Mouse (Mus musculus): ENCODE results near the gene Myzap. TPM values are rescaled to one million over a fixed set of nuclear protein-coding genes. Genes with fewer than 3 reads are reported as not detected.
"Not testable (repeated sequence)": the region's sequence is repeated elsewhere in the genome, so short reads cannot be mapped to it uniquely, and the experiment has no call there.

Gene Myzap
- polyA plus RNA-seq, 1 experiment from 2014 or later: 6.7 TPM

DNA sequence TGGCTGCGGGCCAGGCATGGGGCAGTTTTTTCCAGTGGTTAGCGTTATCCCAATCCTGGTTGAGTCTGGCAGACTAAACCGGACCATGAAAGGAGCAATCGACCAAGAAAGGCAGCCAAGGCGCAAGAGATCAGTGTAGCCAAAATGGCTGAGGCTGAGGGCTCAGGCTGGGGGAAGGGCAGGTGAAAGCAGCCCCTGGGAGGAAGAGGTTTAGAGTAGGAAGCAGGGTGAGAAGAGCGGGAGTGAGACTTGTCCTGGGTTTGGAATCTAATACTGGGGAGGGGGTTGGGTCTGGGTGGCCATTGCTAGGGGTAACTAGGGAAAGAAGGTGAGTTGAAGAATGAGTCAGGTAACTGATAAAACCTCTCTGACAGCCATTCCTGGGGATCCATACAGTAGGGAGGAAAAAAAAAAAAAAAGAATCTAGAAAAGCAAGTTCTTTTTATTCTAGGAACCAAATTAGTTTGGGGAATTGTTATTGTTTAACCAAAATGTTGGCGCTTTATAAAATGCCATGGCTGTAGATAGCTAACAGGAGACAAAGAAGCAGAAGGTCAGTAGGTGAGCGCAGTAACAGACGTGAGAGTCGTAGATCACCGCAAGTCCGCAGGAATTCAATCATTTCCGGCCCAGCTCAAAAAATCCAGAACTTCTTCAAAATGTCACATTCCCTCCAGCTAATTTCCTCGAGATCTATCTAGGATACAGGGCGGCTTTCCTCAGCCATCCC, 99.7 kb downstream of the Myzap start:
- no peak overlapping the region for H3K27ac ChIP-seq (replicated peaks)
- no peak overlapping the region for H3K4me2 ChIP-seq
- peaks cover 6% of the 10 kb centered on the region; the same call in 1 of the 2 replicates for H3K4me1 ChIP-seq (replicated peaks)
- H3K27me3 ChIP-seq: peaks cover 7% of the 10 kb centered on the region; the same call in 1 of the 2 replicates
- H3K9me3 ChIP-seq: no peaks in the 10 kb centered on the region
- H3K4me3 ChIP-seq: no peak overlapping the region
- ATAC-seq (ENCODE audit: low read depth): no peak
- WGBS: 70% methylated on average over 15 of the region's 15 CpGs
- H3K9ac ChIP-seq: no peak overlapping the region
- H3K36me3 ChIP-seq: no peaks in the 10 kb centered on the region

DNA sequence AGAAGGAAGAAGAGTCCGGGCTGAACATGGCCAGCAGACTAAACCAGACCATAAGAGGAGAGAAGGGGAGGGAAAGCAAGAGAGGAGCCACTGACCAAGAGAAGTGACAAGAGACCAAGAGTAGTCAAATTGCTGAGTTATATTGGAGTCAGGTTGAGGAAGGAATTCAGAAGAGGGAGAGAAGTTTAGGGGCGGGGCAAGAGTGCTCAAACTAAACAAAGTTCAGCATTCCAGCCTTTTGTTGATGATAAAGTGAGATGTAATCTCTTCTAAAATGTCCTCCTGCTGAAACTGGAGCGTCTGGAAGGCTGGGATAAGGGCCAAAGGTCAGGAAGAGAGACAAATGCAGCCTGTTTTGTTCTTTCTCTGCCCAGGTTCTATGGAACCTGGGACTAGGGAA, 102.1 kb downstream of the Myzap start:
- no peaks in the 10 kb centered on the region for H3K36me3 ChIP-seq
- H3K27me3 ChIP-seq: peaks cover 9% of the 10 kb centered on the region; the same call in 1 of the 2 replicates
- H3K4me2 ChIP-seq: no peak overlapping the region
- no peak overlapping the region for H3K27ac ChIP-seq (replicated peaks)
- 48% methylated on average over 3 of the region's 3 CpGs for WGBS
- no peak overlapping the region for H3K4me3 ChIP-seq
- H3K4me1 ChIP-seq (replicated peaks): peaks cover 9% of the 10 kb centered on the region
- ATAC-seq (ENCODE audit: low read depth): no peak
- H3K9ac ChIP-seq: no peak overlapping the region
- H3K9me3 ChIP-seq: no peaks in the 10 kb centered on the region

DNA sequence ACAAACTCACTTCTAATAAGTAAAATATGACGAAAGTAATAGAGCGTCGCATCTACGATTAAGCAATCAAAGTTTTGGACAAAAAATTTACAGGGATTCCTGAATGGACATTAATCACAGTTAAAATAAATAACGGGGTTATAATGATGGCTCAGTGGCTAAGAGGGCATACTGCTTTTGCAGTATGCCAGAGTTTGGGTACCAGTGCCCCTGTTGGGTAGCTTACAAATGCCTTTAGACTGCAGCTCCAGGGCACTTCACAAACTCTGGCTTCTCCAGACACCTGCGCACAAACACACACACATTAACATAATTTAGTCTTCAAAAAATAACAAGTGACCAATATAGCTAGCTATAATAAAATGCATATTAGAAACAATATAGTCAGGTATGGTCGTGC, 106.0 kb downstream of the Myzap start:
- Histone ChIP-seq H3K4me2 (peak overlapping the region; percentile 47), H3K36me3 (peaks cover 25% of the 10 kb centered on the region), H3K9me3 (no peaks in the 10 kb centered on the region), H3K27me3 (peaks cover 9% of the 10 kb centered on the region; the same call in 1 of the 2 replicates), H3K4me1 (replicated peaks) (peaks cover 23% of the 10 kb centered on the region), H3K27ac (replicated peaks) (peak overlapping the region; percentile 94; the same call in 1 of the 2 replicates), H3K9ac (peak overlapping the region; percentile 98; the same call in 1 of the 2 replicates), H3K4me3 (peak overlapping the region; percentile 99)
- 40% methylated on average over 7 of the region's 7 CpGs for WGBS
- ATAC-seq (ENCODE audit: low read depth): peak; percentile 48; the same call in 1 of the 2 replicates

DNA sequence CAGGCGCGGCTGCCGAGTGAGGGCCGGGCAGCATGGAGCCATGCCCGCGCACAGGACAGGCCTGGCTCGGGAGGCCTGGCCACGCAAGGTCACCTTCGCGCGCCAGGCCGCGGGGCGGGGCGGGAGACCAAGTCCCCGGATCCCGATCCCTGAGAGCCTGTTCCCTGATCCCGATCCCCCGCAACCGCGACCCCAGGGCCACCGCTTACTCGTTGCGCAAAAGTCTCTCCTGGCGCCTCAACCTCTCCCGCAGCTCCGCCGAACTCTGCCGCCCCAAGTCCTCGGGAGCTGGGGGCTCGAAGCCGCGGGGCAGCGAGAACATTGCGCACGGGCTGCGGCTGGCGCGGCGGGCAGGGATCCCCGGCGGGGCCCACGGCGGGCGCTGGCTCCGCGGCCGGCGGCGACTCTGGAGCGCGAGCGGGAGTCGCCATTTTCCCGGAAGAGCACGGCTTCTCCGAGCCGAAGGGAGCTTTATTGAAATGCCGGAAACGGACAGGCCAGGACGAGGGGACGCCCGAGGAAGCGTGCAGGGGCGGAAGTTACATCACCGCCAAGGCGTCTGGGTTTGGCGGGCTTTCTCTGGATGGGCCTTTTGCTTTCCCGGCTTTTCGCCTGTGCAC, 106.6 kb downstream of the Myzap start, which contains the start of gene Polr2m:
Gene Polr2m (minus strand): TSS at position 461 of the 620 bp plus-strand sequence.
- peak within 1 kb of the TSS; percentile 82 for H3K4me2 ChIP-seq
- ATAC-seq (ENCODE audit: low read depth): peak; percentile 98
- peak within 1 kb of the TSS; percentile 94 for H3K27ac ChIP-seq (replicated peaks)
- H3K4me1 ChIP-seq (replicated peaks): peaks cover 23% of the 10 kb centered on the region
- peak within 1 kb of the TSS; percentile 99 for H3K4me3 ChIP-seq
- WGBS: under 1% methylated on average over 70 of the region's 70 CpGs
- H3K27me3 ChIP-seq: peaks cover 9% of the 10 kb centered on the region; the same call in 1 of the 2 replicates
- no peaks in the 10 kb centered on the region for H3K9me3 ChIP-seq
- peaks cover 30% of the 10 kb centered on the region for H3K36me3 ChIP-seq
- peak within 1 kb of the TSS; percentile 98 for H3K9ac ChIP-seq

DNA sequence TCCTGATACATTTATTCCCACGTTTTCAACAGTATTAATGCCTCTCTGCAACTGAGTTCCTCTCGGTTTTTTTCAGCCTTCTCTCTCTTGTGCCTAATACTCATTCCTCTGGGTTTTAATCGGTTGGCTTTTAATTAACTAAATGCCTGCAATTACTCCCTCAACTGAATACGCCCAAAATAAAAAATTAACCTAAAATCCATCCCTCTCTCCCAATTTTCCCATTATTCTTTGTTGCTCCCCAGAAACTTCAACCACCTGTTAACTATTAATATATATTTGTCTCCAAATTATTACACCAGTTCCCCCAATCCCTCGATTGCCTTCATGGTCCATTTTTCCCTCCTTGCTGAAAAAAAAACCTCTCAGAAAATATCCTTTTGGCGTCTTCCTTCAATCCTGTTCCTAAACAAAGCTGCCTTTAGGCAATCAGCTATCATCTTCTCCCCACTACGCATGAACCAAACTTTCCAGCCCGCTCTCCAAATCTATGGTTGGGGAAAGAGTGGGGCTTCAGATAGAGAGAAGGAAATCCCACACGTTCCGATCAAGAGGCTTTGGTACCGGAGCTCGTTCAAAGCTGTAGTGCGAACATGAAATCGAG, 107.2 kb downstream of the Myzap start:
- H3K4me2 ChIP-seq: peak overlapping the region; percentile 82
- 3% methylated on average over 14 of the region's 14 CpGs for WGBS
- peak overlapping the region; percentile 99 for H3K4me3 ChIP-seq
- H3K27ac ChIP-seq (replicated peaks): peak overlapping the region; percentile 94
- ATAC-seq (ENCODE audit: low read depth): no peak
- H3K36me3 ChIP-seq: peaks cover 36% of the 10 kb centered on the region
- H3K27me3 ChIP-seq: peaks cover 9% of the 10 kb centered on the region; the same call in 1 of the 2 replicates
- H3K4me1 ChIP-seq (replicated peaks): peaks cover 23% of the 10 kb centered on the region
- peak overlapping the region; percentile 98 for H3K9ac ChIP-seq
- no peaks in the 10 kb centered on the region for H3K9me3 ChIP-seq

DNA sequence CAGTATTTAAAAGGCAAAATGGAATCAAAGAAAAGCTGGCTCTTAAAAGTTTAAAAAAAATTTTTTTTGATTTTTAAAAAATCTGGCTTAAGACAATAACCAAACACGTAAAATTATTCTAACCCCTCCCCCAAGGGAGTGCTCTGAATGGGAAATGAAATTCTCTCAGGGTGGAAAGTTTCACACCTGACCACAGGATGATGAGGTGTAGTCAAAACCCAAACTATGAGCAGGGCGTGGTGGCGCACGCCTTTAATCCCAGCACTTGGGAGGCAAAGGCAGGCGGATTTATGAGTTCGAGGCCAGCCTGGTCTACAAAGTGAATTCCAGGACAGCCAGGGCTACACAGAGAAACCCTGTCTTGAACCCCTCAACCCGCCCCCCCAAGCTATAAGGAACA, 108.3 kb downstream of the Myzap start:
- Histone ChIP-seq H3K4me2 (peak overlapping the region; percentile 82), H3K4me1 (replicated peaks) (peaks cover 23% of the 10 kb centered on the region), H3K36me3 (peaks cover 47% of the 10 kb centered on the region)
- H3K9me3 ChIP-seq; ATAC-seq (ENCODE audit: low read depth); H3K9ac ChIP-seq; H3K27me3 ChIP-seq; H3K4me3 ChIP-seq; H3K27ac ChIP-seq (replicated peaks): not testable (repeated sequence)
- 84% methylated on average over 7 of the region's 7 CpGs for WGBS

DNA sequence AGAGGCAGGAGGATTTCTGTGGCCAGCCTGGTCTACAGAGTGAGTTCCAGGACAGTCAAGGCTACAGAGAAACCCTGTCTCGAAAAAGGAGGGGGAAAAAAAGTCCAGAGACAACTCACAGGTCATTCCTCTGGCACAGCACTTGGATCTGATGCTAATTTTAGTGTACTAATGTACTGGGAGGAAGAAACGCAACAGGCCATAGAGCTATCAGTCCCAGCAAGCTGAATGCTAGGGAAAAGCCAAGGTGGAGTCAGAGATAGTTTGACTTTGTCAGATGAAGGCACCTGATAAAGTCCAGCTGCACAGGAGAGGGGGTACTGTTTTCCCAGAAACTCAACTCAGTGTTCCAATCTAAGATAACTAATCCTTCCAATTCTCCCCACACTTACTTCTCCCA, 111.9 kb downstream of the Myzap start:
- H3K4me3 ChIP-seq: no peak overlapping the region

DNA sequence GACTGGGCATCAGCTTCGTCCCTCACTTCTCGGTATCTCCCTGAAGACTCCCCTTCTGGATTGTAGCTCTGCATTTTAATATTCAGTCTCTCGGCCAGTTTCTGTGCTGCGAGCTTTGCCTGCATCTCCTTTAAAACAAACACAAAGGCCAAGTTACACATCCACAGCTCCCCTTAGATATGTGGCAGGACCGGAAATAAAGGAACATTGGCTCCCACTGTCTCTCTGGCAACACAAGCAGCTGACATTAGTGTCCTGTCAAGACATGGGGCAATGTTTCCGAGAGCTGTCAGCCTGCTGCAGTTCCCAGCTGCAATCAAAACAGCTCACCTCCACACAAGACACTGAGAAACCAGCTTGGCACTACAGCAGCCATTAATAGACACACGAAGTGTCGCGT, 112.7 kb downstream of the Myzap start:
- Histone ChIP-seq H3K36me3 (peaks cover 88% of the 10 kb centered on the region), H3K27me3 (no peaks in the 10 kb centered on the region), H3K4me1 (replicated peaks) (peaks cover 15% of the 10 kb centered on the region), H3K9me3 (no peaks in the 10 kb centered on the region), H3K4me3 (no peak overlapping the region), H3K4me2 (no peak overlapping the region), H3K9ac (no peak overlapping the region), H3K27ac (replicated peaks) (no peak overlapping the region)
- WGBS: 94% methylated on average over 9 of the region's 9 CpGs
- ATAC-seq (ENCODE audit: low read depth): no peak

More for the DNA sequence above, 111.9 kb downstream of the Myzap start:
- peaks cover 20% of the 10 kb centered on the region for H3K4me1 ChIP-seq (replicated peaks)
- H3K9ac ChIP-seq: no peak overlapping the region
- 96% methylated on average over 2 of the region's 2 CpGs for WGBS
- H3K27me3 ChIP-seq: no peaks in the 10 kb centered on the region
- no peak overlapping the region for H3K4me2 ChIP-seq
- H3K27ac ChIP-seq (replicated peaks): no peak overlapping the region
- ATAC-seq (ENCODE audit: low read depth): no peak
- H3K36me3 ChIP-seq: peaks cover 79% of the 10 kb centered on the region
- no peaks in the 10 kb centered on the region for H3K9me3 ChIP-seq

DNA sequence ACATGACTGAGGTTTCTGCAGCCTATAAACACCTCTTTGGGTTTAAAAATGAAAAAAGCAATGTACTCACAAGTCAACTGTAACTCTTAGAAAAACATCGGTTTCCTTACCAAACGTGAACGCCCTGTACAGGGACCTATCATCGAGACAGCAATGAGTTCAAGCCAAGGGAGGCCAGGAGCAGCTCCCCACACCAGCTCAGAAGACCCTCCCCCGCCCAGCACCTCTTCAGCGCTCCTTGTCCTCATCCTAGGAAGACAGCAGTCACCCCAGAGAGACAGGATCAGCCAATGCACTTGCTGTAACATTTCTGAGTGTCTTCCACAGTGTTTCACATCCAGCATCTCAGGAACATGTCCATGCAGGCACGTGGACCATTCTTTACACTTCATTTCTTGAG, 113.6 kb downstream of the Myzap start:
- H3K27me3 ChIP-seq: no peaks in the 10 kb centered on the region
- H3K9ac ChIP-seq: no peak overlapping the region
- H3K4me2 ChIP-seq: no peak overlapping the region
- 96% methylated on average over 7 of the region's 7 CpGs for WGBS
- no peak overlapping the region for H3K27ac ChIP-seq (replicated peaks)
- no peaks in the 10 kb centered on the region for H3K9me3 ChIP-seq
- H3K36me3 ChIP-seq: peaks cover 89% of the 10 kb centered on the region
- no peak for ATAC-seq (ENCODE audit: low read depth)
- peaks cover 8% of the 10 kb centered on the region; the same call in 1 of the 2 replicates for H3K4me1 ChIP-seq (replicated peaks)
- no peak overlapping the region for H3K4me3 ChIP-seq

DNA sequence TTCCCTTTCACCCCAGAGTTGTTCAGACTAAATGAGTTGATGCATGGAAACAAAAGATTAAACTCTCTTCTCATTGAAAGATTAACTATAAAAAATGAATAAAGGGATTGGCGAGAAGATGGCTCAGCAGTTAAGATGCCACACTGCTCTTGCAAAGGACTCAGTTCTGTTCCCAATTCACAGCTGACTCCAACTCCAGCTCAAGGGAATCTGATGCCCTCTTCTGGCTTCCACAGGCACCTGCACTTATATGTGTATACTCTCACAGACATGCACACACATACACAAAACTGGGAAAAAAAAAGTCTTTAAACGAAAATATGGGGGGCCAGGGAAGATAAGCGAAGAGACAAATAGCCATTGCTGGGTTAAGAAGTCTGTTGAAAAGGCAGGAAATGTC, 115.6 kb downstream of the Myzap start:
- ATAC-seq (ENCODE audit: low read depth): no peak
- Histone ChIP-seq H3K9ac (no peak overlapping the region), H3K4me1 (replicated peaks) (no peaks in the 10 kb centered on the region), H3K27me3 (no peaks in the 10 kb centered on the region), H3K27ac (replicated peaks) (no peak overlapping the region), H3K36me3 (peaks cover 69% of the 10 kb centered on the region), H3K4me3 (no peak overlapping the region), H3K9me3 (no peaks in the 10 kb centered on the region), H3K4me2 (no peak overlapping the region)
- 98% methylated on average over 3 of the region's 3 CpGs for WGBS

DNA sequence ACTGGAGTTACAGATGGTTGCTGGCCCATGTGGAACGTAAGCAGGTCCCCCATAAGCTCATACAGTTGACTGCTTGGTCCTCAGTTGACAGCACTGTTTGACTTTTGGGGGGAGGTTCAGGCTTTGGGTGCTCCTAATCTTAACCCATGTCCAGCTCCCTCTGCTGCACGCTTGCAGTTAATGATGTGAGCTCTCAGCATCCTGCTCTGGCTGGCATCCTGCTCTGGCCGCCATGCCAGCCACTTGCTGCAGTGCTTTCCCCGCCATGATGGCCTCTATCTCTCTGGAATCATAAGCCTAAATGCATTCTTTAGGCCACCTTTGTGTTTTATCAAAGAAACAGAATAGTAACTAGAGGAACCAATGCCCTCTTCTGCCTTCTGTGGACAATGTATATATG, 116.6 kb downstream of the Myzap start:
- Histone ChIP-seq H3K4me1 (replicated peaks) (no peaks in the 10 kb centered on the region), H3K36me3 (peaks cover 59% of the 10 kb centered on the region), H3K4me2 (no peak overlapping the region), H3K9me3 (no peaks in the 10 kb centered on the region), H3K27ac (replicated peaks) (no peak overlapping the region), H3K4me3 (no peak overlapping the region), H3K9ac (no peak overlapping the region), H3K27me3 (no peaks in the 10 kb centered on the region)
- 95% methylated on average over 4 of the region's 4 CpGs for WGBS
- no peak for ATAC-seq (ENCODE audit: low read depth)

DNA sequence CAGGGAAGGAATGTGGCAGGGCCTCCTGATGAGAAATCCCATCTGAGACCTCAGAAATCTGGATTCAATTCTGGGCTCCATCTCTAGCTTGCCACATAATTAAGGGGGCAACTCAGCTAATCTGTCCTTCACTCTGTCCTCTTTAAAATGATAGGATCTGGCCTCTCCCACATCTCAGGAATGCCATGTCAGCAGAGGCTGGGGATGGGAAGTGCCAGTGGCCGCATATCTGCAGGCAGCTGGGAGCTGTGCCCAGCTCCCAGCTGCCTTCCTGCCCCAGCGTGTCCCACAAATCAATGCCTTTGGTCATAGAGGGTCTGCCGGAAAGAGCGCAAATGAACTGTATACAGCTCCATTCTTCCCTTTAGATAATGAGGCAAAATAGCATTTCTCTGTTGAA, 124.7 kb downstream of the Myzap start:
- 67% methylated on average over 4 of the region's 4 CpGs for WGBS
- H3K36me3 ChIP-seq: no peaks in the 10 kb centered on the region
- H3K9me3 ChIP-seq: no peaks in the 10 kb centered on the region
- no peak overlapping the region for H3K27ac ChIP-seq (replicated peaks)
- no peaks in the 10 kb centered on the region for H3K4me1 ChIP-seq (replicated peaks)
- no peaks in the 10 kb centered on the region for H3K27me3 ChIP-seq
- no peak overlapping the region for H3K4me2 ChIP-seq
- ATAC-seq (ENCODE audit: low read depth): no peak
- no peak overlapping the region for H3K4me3 ChIP-seq
- H3K9ac ChIP-seq: no peak overlapping the region

Data from neural tube, embryonic 13.5 days (tissue).